In genomic region chr3:121856131-121856530, GRCm38 (mm10) we compare ENCODE assay signal across 22 mouse cellular contexts. TPM values are rescaled to one million over a fixed set of nuclear protein-coding genes. Genes with fewer than 3 reads are reported as not detected.
DNase-seq lines count a peak whose midpoint lies in the region; ATAC-seq and TF ChIP-seq lines count a peak whose summit lies in the region.
"Had no signal": no experiment of that assay in that cellular context is flagged by ENCODE, and none has a peak within 500 bp of the region (broad histone marks: within the 10 kb centered on the region; RNA-seq: fewer than 3 reads in every experiment).

No protein-coding gene starts in this region.

- WGBS in intestine, embryonic 14.5 days, result 92% methylated on average over 4 of the region's 4 CpGs
- 94% methylated on average over 4 of the region's 4 CpGs for WGBS in intestine, postnatal 0 days
- WGBS in liver, postnatal 0 days (ENCODE audit: insufficient replicate concordance), result 72% methylated on average over 4 of the region's 4 CpGs

- H3K36me3 ChIP-seq in intestine, embryonic 14.5 days (ENCODE audit: control insufficient read depth, insufficient read depth, low read length), result no peaks in the 10 kb centered on the region
- no peaks in the 10 kb centered on the region for H3K36me3 ChIP-seq in intestine, postnatal 0 days (ENCODE audit: control insufficient read depth, insufficient read depth)
- no peaks in the 10 kb centered on the region for H3K36me3 ChIP-seq in liver, postnatal 0 days (replicated peaks; ENCODE audit: insufficient read depth, low read length)
- H3K36me3 ChIP-seq: embryonic facial prominence, embryonic 10.5 days; embryonic facial prominence, embryonic 12.5 days; forebrain, embryonic 15.5 days; G1E had no signal

- H3K9me3 ChIP-seq in intestine, embryonic 14.5 days (ENCODE audit: control insufficient read depth, low read length), result no peaks in the 10 kb centered on the region
- H3K9me3 ChIP-seq in intestine, postnatal 0 days (ENCODE audit: control insufficient read depth), result no peaks in the 10 kb centered on the region
- no peaks in the 10 kb centered on the region for H3K9me3 ChIP-seq in liver, postnatal 0 days (ENCODE audit: low read length)
- H3K9me3 ChIP-seq: embryonic facial prominence, embryonic 10.5 days; embryonic facial prominence, embryonic 12.5 days; forebrain, embryonic 13.5 days; forebrain, embryonic 15.5 days; G1E had no signal

- H3K4me2 ChIP-seq in intestine, embryonic 14.5 days (ENCODE audit: low read length), result no peak overlapping the region
- no peak overlapping the region for H3K4me2 ChIP-seq in intestine, postnatal 0 days (replicated peaks; ENCODE audit: low read depth)
- H3K4me2 ChIP-seq in liver, postnatal 0 days (ENCODE audit: low read depth, low read length), result no peak overlapping the region
- H3K4me2 ChIP-seq: embryonic facial prominence, embryonic 12.5 days; forebrain, embryonic 13.5 days; forebrain, embryonic 15.5 days had no signal

- no peaks in the 10 kb centered on the region for H3K27me3 ChIP-seq in intestine, embryonic 14.5 days (replicated peaks; ENCODE audit: control insufficient read depth, insufficient read depth, low read length)
- no peaks in the 10 kb centered on the region for H3K27me3 ChIP-seq in intestine, postnatal 0 days (replicated peaks; ENCODE audit: control insufficient read depth, insufficient read depth, low read length)
- H3K27me3 ChIP-seq in liver, postnatal 0 days (ENCODE audit: insufficient read depth, low read length), result no peaks in the 10 kb centered on the region
- H3K27me3 ChIP-seq: embryonic facial prominence, embryonic 12.5 days; forebrain, embryonic 13.5 days; forebrain, embryonic 15.5 days; Patski had no signal

- DNase-seq in intestine, embryonic 14.5 days (ENCODE audit: low spot score), result peak; percentile 24
- no peak for DNase-seq in liver, postnatal 0 days
- no peak for DNase-seq in liver
- peak; percentile 27 to 40 for DNase-seq in urinary bladder, postnatal 36 days (ENCODE audit: low spot score in 2 of 2)
- DNase-seq in urinary bladder, postnatal 4 days (ENCODE audit: low spot score in 2 of 2), result no peak
- no peak for DNase-seq in frontal cortex, postnatal 25 days (ENCODE audit: low spot score in 2 of 2)
- DNase-seq: adrenal gland, adult 8-10 months; adrenal gland, postnatal 14 days; adrenal gland, postnatal 36 days; cerebellum, adult 11-12 months; cerebellum, adult 2 months; cerebellum, adult 9-10 months; cerebellum, postnatal 10 days; cerebellum, postnatal 25 days had no signal

- H3K4me3 ChIP-seq in intestine, embryonic 14.5 days (ENCODE audit: low read depth, low read length), result no peak overlapping the region
- H3K4me3 ChIP-seq in intestine, postnatal 0 days (ENCODE audit: low read depth, low read length), result no peak overlapping the region
- no peak overlapping the region for H3K4me3 ChIP-seq in liver, postnatal 0 days (ENCODE audit: low read depth, low read length)
- H3K4me3 ChIP-seq: embryonic facial prominence, embryonic 10.5 days; embryonic facial prominence, embryonic 12.5 days; forebrain, embryonic 13.5 days; forebrain, embryonic 15.5 days had no signal

- no peak overlapping the region for H3K27ac ChIP-seq in intestine, embryonic 14.5 days (ENCODE audit: low read depth)
- H3K27ac ChIP-seq in intestine, postnatal 0 days (ENCODE audit: low read depth, low read length), result no peak overlapping the region
- H3K27ac ChIP-seq in liver, postnatal 0 days (ENCODE audit: low read depth), result peak overlapping the region; percentile 41; the same call in 1 of the 2 replicates
- H3K27ac ChIP-seq: embryonic facial prominence, embryonic 10.5 days; embryonic facial prominence, embryonic 12.5 days; forebrain, embryonic 13.5 days; forebrain, embryonic 15.5 days had no signal

- TF ChIP-seq EP300 in liver, postnatal 0 days (IDR thresholded peaks at IDR 0.05; ENCODE audit: low read depth), result no peak

- H3K4me1 ChIP-seq in intestine, embryonic 14.5 days (replicated peaks; ENCODE audit: control insufficient read depth, insufficient read depth, low read length), result peaks cover 4% of the 10 kb centered on the region; the same call in 1 of the 2 replicates
- no peaks in the 10 kb centered on the region for H3K4me1 ChIP-seq in intestine, postnatal 0 days (replicated peaks; ENCODE audit: control insufficient read depth, insufficient read depth, low read length)
- no peaks in the 10 kb centered on the region; the same call in 1 of the 2 replicates for H3K4me1 ChIP-seq in liver, postnatal 0 days (ENCODE audit: insufficient read depth)
- H3K4me1 ChIP-seq: forebrain, embryonic 13.5 days; forebrain, embryonic 15.5 days had no signal

- ATAC-seq in intestine, embryonic 14.5 days (replicated peaks; ENCODE audit: low FRiP score, low TSS enrichment, low read depth), result no peak
- no peak for ATAC-seq in intestine, postnatal 0 days
- 0 out of 2 replicates have a peak, but pooled peaks have one; percentile 8 for ATAC-seq in liver, postnatal 0 days
- ATAC-seq: activated CD4-positive, CD25-positive, alpha-beta regulatory T cell, adult 4 months; forebrain, embryonic 13.5 days; forebrain, embryonic 15.5 days; Patski had no signal

- H3K9ac ChIP-seq in intestine, embryonic 14.5 days (ENCODE audit: low read length), result no peak overlapping the region
- H3K9ac ChIP-seq in intestine, postnatal 0 days (ENCODE audit: low read depth, low read length), result no peak overlapping the region
- no peak overlapping the region for H3K9ac ChIP-seq in liver, postnatal 0 days (replicated peaks)
- H3K9ac ChIP-seq: embryonic facial prominence, embryonic 12.5 days; forebrain, embryonic 13.5 days; forebrain, embryonic 15.5 days had no signal

- no peak for TF ChIP-seq CTCF in intestine, postnatal 0 days (IDR thresholded peaks at IDR 0.05; ENCODE audit: low read depth)
- no peak for TF ChIP-seq CTCF in liver, postnatal 0 days (IDR thresholded peaks at IDR 0.05; ENCODE audit: low read depth)

RNA-seq across cellular contexts. Expression of gene Abcd3, which starts 41.0 kb away (rescaled TPM):
- polyA plus RNA-seq in intestine, embryonic 14.5 days (2014; fragmentation: Nextera tagmentation; extraction: Ambion mirVana), result 56.8 and 61.7 TPM in 2 replicates
- polyA plus RNA-seq in intestine, postnatal 0 days (2015; fragmentation: Nextera tagmentation; extraction: Ambion mirVana), result 46.9 and 53.0 TPM in 2 replicates
- polyA plus RNA-seq in liver, postnatal 0 days (2015; fragmentation: Nextera tagmentation; extraction: Ambion mirVana), result 132 and 148 TPM in 2 replicates

Comparison
In these comparisons a context has a peak if more than half of its experiments do, and no peak if none do; other contexts are left out.
1. DNase-seq: peak in intestine, embryonic 14.5 days (single experiment) and urinary bladder, postnatal 36 days (2 of 2); none in liver, postnatal 0 days (single experiment), liver (single experiment), urinary bladder, postnatal 4 days (0 of 2) and frontal cortex, postnatal 25 days (0 of 2).